Mouse (Mus musculus) cortical plate, adult 2 months (tissue): Measurements from ENCODE around the gene Bbip1. TPM values are rescaled to one million over a fixed set of nuclear protein-coding genes. Genes with fewer than 3 reads are reported as not detected.
A peak's percentile ranks its signal among the peaks of the same experiment; 100 is the strongest.

Source experiments
- H3K27ac ChIP-seq: fragments of 200-500 bp; 2 replicates; pipeline ENCODE4 v1.5.1; 2012; ENCODE audit warnings: low read length, control low read depth, inconsistent platforms; ENCODE audit not compliant: insufficient read depth
- H3K4me1 ChIP-seq: fragments of 200-500 bp; 2 replicates; pipeline ENCODE4 v1.6.1; 2011; ENCODE audit warnings: low read length; ENCODE audit not compliant: control insufficient read depth, insufficient read depth
- H3K4me3 ChIP-seq: fragments of 200-500 bp; 2 replicates; pipeline ENCODE4 v1.5.1; 2011; ENCODE audit warnings: mild to moderate bottlenecking, low read length, control low read depth; ENCODE audit not compliant: insufficient read depth
- CTCF ChIP-seq: fragments of 200-500 bp; IDR thresholded peaks from 2 replicates; pipeline ENCODE4 v1.5.1; 2011; ENCODE audit warnings: mild to moderate bottlenecking, control low read depth, low read length; ENCODE audit not compliant: insufficient read depth; ENCODE audit errors: extremely low read depth
- POLR2A ChIP-seq: fragments of 200-500 bp; IDR thresholded peaks from 2 replicates; pipeline ENCODE4 v1.6.1; 2011; ENCODE audit warnings: mild to moderate bottlenecking, low read length, control low read depth; ENCODE audit not compliant: insufficient read depth; ENCODE audit errors: extremely low read depth
- polyA plus RNA-seq: library from polyadenylated mRNA; depleted of rRNA; stranded (reverse); fragments of >200 nt; gene quantifications from 2 replicates; pipeline ENCODE4 v1.2.3, GENCODE M21; 2012

Bbip1 gene
- polyA plus RNA-seq, 1 experiment = 81.2 TPM

DNA sequence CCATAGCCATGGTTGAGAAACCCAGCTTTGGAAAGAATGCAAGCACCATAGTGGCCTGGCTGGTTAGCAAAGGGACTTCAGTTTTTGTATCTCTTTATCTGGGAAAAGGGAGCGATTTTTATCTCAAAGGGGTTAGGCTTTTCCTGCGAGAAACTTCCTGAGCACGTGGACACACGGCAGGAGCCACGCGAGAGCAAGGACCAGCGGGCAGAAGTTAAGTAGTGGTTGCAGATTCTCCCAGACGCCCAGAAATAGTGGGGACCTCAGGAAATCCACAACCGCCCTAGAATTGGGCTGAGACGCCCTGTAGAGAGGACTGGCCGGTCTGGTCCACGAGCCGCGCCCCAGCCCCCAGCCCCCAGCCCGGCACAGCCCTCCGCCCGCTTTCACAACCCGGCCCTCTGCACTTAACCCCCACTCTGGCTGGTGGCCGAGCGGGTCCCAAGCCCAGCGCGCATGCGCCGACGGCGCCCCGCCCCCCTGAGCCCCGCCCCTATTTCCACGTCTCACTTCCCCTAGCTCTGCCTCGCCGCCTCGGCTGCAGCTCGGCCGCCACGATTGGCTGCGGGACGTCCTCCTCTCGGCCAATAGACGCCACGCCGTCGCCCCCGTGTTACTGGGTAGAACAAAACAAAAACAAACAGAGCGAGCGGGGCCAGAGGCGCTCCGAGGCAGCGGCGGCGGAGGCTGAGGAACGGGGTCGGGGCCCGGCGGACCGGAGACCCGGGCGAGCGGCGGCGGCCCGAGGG, 41.5 kb downstream of the Bbip1 start:
- Histone ChIP-seq H3K27ac (peak overlapping the region; percentile 97), H3K4me1 (peaks cover 15% of the 10 kb centered on the region), H3K4me3 (peak overlapping the region; percentile 83)
- TF ChIP-seq POLR2A = peak; percentile 87
- no peak for TF ChIP-seq CTCF

DNA sequence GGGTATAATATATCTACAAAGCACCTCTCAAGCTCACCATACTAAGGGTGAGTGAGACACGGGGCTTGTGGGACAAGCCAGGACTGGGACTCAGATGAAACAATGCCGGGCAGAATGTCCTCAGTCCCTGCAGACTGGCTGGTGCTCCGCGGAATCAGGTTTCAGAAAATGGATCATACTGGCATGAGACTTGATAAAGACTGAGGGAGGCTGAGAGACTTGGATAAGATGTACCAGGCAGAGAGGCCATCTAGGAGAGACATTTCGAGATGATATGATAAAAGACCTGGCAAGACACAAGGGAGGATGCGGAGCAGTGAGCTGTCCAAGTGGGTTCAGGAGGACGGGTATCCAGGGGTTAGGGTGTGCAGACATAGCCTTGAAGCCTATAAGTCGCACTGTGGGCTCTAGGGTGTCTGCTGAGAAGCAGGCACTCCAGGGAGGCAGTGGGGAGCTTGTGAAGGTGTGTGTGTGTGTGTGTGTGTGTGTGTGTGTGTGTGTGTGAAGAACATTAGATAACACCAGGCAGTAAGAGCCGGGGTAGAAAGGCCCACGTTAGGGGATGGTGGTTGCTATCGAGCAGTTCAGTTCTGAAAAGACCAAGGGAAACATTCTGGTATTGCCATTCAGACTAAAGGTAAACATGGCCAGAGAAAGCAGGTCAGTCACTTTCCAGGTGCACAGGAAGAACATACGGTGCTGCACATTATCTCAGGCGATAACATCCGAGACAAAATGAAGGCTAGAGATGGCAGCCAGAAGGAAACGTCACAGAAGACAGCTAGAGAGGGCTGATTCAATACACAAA, 42.3 kb downstream of the Bbip1 start:
- peak overlapping the region; percentile 94 for H3K27ac ChIP-seq
- H3K4me3 ChIP-seq = peak overlapping the region; percentile 83
- TF ChIP-seq CTCF (no peak), POLR2A (no peak)
- H3K4me1 ChIP-seq = peaks cover 15% of the 10 kb centered on the region

DNA sequence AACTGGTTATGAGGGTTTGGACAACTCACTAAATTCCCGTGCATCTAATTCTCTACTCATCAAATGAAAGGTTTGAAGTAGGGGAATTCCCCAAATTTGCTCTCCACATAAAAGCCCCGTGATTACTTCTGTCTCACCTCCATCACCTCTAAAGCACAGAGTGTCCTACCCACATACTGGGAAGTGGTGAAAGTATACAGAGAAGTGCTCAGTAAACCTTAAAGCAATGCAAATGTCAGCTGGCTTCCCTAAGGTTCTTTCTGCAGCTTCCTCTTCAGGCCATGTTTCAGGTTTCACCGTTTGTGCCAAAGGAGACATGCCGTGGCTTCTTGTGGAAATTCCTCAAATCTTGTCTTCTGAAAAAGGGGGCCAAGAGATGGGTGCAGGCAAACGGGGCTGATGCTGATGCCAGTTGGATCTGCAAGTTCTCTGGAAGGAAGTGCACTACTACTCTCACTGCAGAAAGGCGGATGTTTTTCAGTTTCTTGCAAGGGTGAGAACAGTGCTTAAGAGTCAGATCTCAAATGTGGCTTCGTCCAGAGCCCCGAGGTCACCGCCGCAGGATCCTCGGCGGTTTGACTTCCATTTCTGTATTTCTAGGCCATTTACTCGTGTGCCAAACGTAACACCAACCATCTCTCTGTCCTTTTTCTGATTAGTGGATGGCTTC, 44.4 kb downstream of the Bbip1 start:
- Histone ChIP-seq H3K4me1 (peaks cover 7% of the 10 kb centered on the region), H3K4me3 (no peak overlapping the region), H3K27ac (no peak overlapping the region)
- TF ChIP-seq POLR2A = no peak
- no peak for TF ChIP-seq CTCF

DNA sequence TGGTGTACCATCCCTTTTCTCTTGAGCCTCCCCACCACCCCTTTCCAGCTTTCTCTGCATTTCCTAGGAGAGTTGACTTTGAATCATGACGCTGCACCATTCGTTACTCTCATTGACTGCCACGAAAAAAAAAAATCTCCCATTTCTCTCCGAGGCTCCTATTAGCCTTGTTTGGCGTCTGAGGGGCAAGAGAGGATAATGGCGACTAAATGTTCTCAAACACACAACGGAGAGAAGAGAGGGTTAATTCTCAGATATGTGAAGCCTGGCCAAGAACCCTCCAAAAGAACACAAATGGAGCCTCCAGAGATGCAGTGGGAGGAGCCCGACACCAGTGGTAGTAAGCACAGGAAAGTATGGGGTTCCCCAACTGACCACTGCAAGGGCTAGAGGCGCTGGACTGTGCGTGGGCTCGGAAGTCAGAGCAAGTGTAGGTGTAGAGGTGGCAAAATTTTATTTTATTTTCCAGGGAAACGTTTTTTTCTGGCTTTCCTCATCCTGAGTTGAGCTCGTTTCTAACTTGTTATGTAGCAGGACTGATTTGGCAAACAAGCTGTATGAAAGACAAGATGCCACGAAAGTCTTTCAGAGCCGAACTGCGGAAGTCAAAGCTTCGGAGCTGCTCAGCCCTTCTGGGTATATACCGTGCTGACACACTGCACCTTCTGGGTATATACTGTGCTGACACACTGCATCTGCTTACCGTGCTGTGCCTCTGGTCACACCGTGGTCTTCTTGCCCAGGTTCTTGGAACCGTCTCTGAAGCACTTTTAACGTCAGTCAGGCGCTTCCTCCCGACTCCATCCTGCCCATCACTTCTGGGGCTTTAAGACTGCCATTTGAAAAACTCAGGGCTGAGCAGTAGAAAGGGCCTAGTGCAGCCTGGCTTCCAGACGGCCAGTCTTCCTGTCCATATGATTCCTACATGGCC, 45.2 kb downstream of the Bbip1 start:
- no peak for TF ChIP-seq CTCF
- no peak for TF ChIP-seq POLR2A
- Histone ChIP-seq H3K4me3 (no peak overlapping the region), H3K4me1 (peaks cover 7% of the 10 kb centered on the region), H3K27ac (no peak overlapping the region)

DNA sequence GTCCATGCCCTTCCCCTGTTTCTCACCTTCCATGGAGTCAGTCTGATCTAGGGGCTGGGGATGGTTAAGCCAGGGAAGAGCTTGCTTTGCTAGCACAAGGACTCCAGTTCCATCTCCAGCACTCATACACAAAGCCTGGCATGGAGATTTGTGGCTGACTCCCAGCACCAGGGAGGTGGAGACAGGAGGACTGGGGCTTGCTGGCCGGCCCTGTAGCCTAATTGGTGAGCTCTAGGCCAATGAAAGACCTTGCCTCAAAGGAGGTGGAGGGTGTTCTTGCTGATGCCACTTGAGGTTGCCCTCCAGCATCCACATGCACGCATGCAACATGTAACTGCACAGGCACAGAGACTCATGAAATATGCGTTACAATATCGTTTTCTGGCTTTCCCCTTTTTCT, 45.9 kb downstream of the Bbip1 start:
- peaks cover 8% of the 10 kb centered on the region for H3K4me1 ChIP-seq
- TF ChIP-seq CTCF = no peak
- no peak for TF ChIP-seq POLR2A
- H3K4me3 ChIP-seq = no peak overlapping the region
- 0 out of 2 replicates have a peak overlapping the region, but pooled peaks have one; percentile 43 for H3K27ac ChIP-seq

DNA sequence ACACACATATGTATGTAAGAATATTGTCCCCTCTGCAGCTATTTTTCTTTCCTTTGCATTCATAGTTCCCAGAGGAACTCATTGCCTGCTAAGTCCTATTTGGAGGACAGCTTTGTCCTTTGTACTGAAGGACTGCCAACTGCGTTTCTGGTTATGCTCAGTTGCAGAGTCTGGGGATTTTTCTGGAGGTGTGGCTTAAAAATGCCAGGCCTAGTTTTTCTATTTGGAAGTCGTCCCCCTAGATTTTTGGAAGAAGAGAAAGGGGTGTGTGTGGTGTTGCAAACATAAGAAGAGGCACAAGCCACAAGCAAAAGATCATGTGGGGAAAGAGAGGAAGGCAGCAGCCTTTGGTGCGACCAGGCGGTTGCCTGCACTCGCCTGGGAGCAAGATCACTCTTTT, 46.4 kb downstream of the Bbip1 start:
- H3K27ac ChIP-seq = 0 out of 2 replicates have a peak overlapping the region, but pooled peaks have one; percentile 43
- TF ChIP-seq CTCF (no peak), POLR2A (no peak)
- peaks cover 12% of the 10 kb centered on the region for H3K4me1 ChIP-seq
- H3K4me3 ChIP-seq = no peak overlapping the region

DNA sequence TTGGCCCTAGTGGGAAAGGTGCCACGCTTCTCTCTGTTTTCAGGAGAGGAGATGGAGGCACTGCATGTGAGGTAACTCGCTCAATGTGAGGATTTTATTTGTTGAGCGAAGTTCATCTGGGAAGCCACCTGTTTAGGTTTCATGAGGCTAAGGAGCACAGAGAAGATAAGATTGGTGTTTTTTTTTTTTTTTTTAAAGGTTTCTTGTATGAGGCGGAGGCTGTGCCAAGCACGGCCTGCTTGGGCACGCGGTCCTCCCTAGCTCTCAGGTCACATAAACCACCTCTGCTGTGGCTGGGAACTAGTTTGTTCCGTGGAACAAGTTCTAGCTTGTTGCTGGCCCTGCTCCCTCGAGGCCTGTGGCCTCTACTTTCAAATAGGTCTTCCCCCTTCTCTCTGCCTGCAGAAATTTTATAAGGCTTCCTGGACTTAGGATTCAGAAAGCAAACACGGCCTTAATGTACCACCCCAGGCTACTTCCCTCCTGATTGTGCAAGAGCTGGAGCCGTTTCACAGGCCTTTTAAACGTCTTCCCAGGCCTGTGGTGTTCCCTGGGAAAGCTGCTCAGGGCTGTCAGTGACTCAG, 49.8 kb downstream of the Bbip1 start:
- TF ChIP-seq POLR2A (no peak), CTCF (no peak)
- H3K4me1 ChIP-seq = peaks cover 9% of the 10 kb centered on the region
- H3K4me3 ChIP-seq = no peak overlapping the region
- no peak overlapping the region for H3K27ac ChIP-seq

DNA sequence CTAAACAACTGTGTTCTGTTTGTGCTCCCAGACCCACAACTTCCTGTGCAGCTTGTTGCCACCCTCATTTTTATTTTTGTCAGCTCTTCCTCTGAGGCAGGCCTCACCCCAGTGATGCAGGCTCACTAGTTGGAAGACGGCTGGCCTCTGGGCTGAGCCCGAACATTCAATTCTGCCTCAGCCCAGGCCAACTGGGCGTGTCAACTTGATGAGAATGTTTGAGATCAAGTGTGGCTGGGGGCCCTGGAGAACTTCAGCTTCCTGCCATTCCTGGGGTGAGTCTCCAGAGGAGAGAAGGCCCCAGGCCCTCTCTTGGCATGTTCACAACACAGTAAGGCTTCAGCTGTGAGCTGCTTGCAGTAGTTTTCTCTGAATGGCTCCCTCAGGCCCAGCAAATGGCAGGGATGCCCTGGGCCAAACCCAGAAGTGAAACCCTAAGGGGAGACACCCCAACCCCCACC, 50.7 kb downstream of the Bbip1 start:
- Histone ChIP-seq H3K4me1 (peaks cover 7% of the 10 kb centered on the region), H3K4me3 (no peak overlapping the region), H3K27ac (no peak overlapping the region)
- TF ChIP-seq CTCF (no peak), POLR2A (no peak)

DNA sequence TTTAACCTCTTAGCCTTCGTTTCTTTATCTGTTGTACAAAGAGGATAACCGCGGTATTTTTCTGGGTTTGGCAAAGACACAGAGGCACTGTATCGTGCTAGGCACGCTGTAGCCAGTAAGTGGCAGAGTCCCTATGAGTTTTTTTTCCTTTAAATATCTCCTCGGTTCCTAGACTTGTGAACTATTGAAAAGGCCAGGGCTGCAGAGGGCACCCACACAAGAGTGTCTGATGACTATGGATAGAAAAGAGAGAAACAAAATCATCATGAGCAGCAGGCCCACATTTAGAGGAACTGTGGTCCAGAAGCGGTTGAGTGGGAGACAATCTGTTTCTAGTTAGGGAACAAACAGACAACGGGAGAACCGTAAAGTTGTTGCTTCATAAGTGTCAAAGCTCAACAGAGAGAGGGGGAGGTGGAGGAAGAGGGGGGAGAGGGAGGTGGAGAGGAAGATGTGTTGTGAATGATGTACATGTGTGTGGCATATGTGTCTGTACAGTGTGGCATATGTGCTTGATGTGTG, 51.5 kb downstream of the Bbip1 start:
- Histone ChIP-seq H3K4me3 (no peak overlapping the region), H3K27ac (no peak overlapping the region), H3K4me1 (peaks cover 7% of the 10 kb centered on the region)
- no peak for TF ChIP-seq POLR2A
- no peak for TF ChIP-seq CTCF
